Mouse (Mus musculus) bone marrow macrophage, adult 2 months (primary cell): ENCODE results near the gene Hyal2.

Experiments
- CTCF ChIP-seq: IDR thresholded peaks from 2 replicates; pipeline ENCODE4 v1.5.1; 2012; ENCODE audit warnings: low read depth, mild to moderate bottlenecking, low read length, moderate library complexity
- POLR2A ChIP-seq: IDR thresholded peaks from 2 replicates; pipeline ENCODE4 v1.6.1; 2012; ENCODE audit warnings: mild to moderate bottlenecking, low read depth, low read length, borderline replicate concordance

GRCm38 (mm10) chr9:107551117-107551889 is 16.4 kb upstream of the Hyal2 start, which contains the start of gene Rassf1:
- no peak for TF ChIP-seq POLR2A
- TF ChIP-seq CTCF: no peak
